Mouse (Mus musculus) thymus, adult 2 months (tissue): ENCODE data around the gene Sh3d19.
"Not testable (repeated sequence)": the region's sequence is repeated elsewhere in the genome, so short reads cannot be mapped to it uniquely, and the experiment has no call there.

Experiments used
- CTCF ChIP-seq: fragments of 200-500 bp; IDR thresholded peaks from 2 replicates; pipeline ENCODE4 v1.5.1; 2012; ENCODE audit warnings: mild to moderate bottlenecking, control low read depth, low read length, moderate library complexity, borderline replicate concordance; ENCODE audit not compliant: control insufficient read depth, poor library complexity, insufficient read depth; ENCODE audit errors: extremely low read depth
- POLR2A ChIP-seq: fragments of 200-500 bp; IDR thresholded peaks from 2 replicates; pipeline ENCODE4 v1.6.1; 2012; ENCODE audit warnings: mild to moderate bottlenecking, low read length, control low read depth, moderate library complexity; ENCODE audit not compliant: control insufficient read depth, poor library complexity, insufficient read depth; ENCODE audit errors: extremely low read depth

DNA sequence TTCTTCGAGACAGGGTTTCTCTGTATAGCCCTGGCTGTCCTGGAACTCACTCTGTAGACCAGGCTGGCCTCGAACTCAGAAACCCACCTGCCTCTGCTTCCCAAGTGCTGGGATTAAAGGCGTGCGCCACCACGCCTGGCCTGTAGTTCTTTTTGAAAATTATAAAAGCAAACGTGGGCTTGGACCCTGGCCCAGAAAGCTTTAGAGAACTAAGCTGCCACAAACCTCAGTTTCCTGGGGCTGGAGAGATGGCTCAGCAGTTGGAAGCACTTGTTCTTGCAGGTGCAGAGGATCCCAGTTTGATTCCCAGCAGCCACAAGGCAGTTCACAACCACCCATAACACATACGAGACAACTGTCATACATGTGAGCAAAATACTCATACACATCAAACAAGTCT, 133.5 kb downstream of the Sh3d19 start:
- TF ChIP-seq POLR2A, CTCF: not testable (repeated sequence)
